Mouse (Mus musculus) kidney, adult 18-20 months (tissue): Measurements from ENCODE around the gene Slc7a7.

Source experiments
- DNase-seq: peaks from one replicate; pipeline ENCODE4 v3.0.0; 2021

Gene Slc7a7

GRCm38 (mm10) chr14:54417623-54418081 lies at the start of gene Slc7a7:
Slc7a7 (minus strand) TSS chr14:54417780.
- DNase-seq = no peak

GRCm38 (mm10) chr14:54464293-54465005 lies 46.9 kb upstream of the Slc7a7 start:
- peak; percentile 80 for DNase-seq

- peak; percentile 94 for DNase-seq
Measured at GRCm38 (mm10) chr14:54463959-54464292, 46.3 kb upstream of the Slc7a7 start, which contains the start of gene Lrp10. Lrp10 (plus strand) TSS chr14:54464137.

- DNase-seq = no peak
Measured at GRCm38 (mm10) chr14:54463108-54463958, 45.8 kb upstream of the Slc7a7 start.

- DNase-seq = no peak
Measured at GRCm38 (mm10) chr14:54462146-54462545, 44.6 kb upstream of the Slc7a7 start.

GRCm38 (mm10) chr14:54457907-54458569 lies 40.5 kb upstream of the Slc7a7 start:
- DNase-seq = no peak

- DNase-seq = no peak
Measured at GRCm38 (mm10) chr14:54454669-54455528, 37.3 kb upstream of the Slc7a7 start.

- DNase-seq = no peak
Measured at GRCm38 (mm10) chr14:54453566-54453965, 36.0 kb upstream of the Slc7a7 start.

GRCm38 (mm10) chr14:54445476-54445875 lies 27.9 kb upstream of the Slc7a7 start:
- no peak for DNase-seq

- no peak for DNase-seq
Measured at GRCm38 (mm10) chr14:54443712-54444618, 26.4 kb upstream of the Slc7a7 start.

- no peak for DNase-seq
Measured at GRCm38 (mm10) chr14:54443196-54443595, 25.6 kb upstream of the Slc7a7 start.

GRCm38 (mm10) chr14:54442548-54442947 lies 25.0 kb upstream of the Slc7a7 start:
- DNase-seq = no peak

- DNase-seq = no peak
Measured at GRCm38 (mm10) chr14:54441365-54441764, 23.8 kb upstream of the Slc7a7 start.

GRCm38 (mm10) chr14:54440538-54440937 lies 23.0 kb upstream of the Slc7a7 start:
- DNase-seq = no peak

- no peak for DNase-seq
Measured at GRCm38 (mm10) chr14:54439610-54440009, 22.0 kb upstream of the Slc7a7 start.

- DNase-seq = no peak
Measured at GRCm38 (mm10) chr14:54439155-54439554, 21.6 kb upstream of the Slc7a7 start.

- no peak for DNase-seq
Measured at GRCm38 (mm10) chr14:54435194-54435918, 17.8 kb upstream of the Slc7a7 start.

- no peak for DNase-seq
Measured at GRCm38 (mm10) chr14:54433941-54434531, 16.5 kb upstream of the Slc7a7 start.

GRCm38 (mm10) chr14:54432837-54433830 lies 15.6 kb upstream of the Slc7a7 start:
- DNase-seq = no peak
